Mouse (Mus musculus) adrenal gland, adult 2 months (tissue): ENCODE data around the gene Nadk. TPM values are rescaled to one million over a fixed set of nuclear protein-coding genes. Genes with fewer than 3 reads are reported as not detected.
"Not testable (repeated sequence)": the region's sequence is repeated elsewhere in the genome, so short reads cannot be mapped to it uniquely, and the experiment has no call there.

Experiments used
- DNase-seq: peaks from one replicate; pipeline ENCODE4 v3.0.0; 2021
- polyA plus RNA-seq: library from polyadenylated mRNA; depleted of rRNA; stranded (reverse); fragments of >200 nt; gene quantifications from 2 replicates; pipeline ENCODE4 v1.2.3, GENCODE M21; 2012
- total RNA-seq, 2 experiments: library from RNA; stranded (reverse); gene quantifications; 2 replicates each; pipeline ENCODE4 v1.2.3; 2021

Nadk gene
- total and polyA plus RNA-seq, 3 experiments, result 184 to 390 (median 322) TPM

DNA sequence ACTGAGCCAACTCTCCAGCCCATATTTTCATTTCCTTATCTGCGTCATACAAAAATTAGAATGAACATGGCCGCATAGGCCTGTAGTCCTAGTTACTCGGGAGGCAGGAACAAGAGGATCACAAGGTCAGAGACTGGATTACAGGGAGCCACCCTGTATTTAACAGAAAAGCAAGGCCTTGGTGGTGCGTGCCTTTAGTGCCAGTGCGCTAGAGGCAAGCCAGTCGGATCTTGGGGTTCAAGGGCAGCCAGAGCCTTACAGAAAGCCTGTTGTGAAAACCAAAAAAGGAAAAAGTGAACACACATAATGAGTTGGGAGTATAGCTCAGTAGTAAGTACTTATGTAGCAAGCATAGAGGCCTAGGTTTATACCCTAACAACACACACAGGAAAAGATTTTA is 7.6 kb downstream of the Nadk start:
- peak; percentile 67 for DNase-seq

DNA sequence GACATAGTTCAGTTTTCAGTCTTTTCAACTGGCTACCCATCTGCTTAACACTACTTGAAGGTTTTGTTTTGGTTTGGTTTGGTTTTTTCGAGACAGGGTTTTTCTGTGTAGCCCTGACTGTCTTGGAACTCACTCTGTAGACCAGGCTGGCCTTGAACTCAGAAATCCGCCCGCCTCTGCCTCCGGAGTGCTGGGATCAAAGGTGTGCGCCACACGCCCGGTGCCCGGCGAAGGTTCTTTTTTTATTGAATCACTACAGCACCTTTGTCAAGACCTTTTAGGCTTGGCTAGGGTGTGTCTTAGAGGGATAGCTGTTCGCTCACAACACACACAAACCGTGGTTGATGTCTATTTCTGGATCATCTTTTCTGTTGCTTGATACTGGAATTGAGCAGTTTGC is 8.1 kb downstream of the Nadk start:
- not testable (repeated sequence) for DNase-seq

DNA sequence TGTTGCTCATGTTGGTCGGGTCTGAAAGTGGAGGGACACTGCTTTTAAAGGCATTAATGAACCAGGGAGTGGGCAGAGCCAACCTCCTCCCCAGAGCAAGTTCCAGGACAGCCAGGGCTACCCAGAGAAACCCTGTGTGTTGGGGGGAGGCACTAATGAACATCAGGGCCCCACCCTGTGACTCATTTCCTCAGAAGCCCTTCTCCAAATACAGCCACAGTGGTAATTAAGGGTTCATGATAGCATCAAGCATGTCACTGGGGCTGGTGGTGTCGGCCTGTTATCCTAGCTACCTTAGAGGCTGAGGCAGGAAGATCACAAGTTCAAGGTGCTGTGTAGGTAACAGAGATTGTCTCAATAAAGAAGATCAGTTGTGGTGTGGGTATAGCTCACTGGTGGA is 9.3 kb downstream of the Nadk start:
- DNase-seq, result no peak

DNA sequence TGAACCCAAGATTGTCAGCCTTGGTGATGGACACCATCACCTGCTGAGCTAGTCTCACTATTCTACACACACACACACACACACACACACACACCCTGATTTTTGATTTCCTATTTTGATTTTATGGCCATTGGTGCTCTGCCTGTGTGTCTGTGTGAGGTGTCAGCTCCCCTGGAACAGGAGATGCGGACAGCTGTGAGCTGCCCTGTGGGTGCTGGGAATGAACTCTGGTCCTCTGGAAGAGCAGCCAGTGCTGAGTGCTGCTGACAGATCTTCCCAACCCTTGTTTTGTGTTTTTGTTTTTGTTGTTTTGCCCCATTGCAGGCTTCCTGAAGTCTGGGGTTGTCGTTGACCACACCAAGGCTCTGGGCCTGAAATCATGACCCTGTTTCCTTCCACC is 11.0 kb downstream of the Nadk start:
- DNase-seq, result no peak

- peak; percentile 62 for DNase-seq
These were observed 11.7 kb downstream of the Nadk start for GRCm38 (mm10) chr4:155573876-155574275.

DNA sequence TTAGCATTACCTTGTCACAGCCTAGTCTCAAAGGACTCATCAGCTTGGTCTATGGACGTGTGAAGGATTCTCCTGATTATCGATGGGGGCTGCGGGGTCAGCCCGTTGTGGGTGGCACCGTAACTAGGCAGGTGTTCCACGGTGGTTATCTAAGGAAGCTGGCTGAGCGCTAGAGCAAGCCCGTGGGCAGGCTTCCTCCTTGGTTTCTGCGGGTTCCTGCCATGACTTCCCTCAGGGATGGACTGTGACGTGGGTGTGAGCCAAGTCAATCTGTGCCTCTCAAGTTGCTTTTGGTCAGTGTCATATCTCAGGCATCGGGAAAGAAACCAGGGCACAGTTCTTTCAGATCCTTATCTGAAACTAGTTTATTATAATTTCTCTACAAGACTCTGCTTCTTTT is 12.8 kb downstream of the Nadk start:
- DNase-seq, result no peak

DNA sequence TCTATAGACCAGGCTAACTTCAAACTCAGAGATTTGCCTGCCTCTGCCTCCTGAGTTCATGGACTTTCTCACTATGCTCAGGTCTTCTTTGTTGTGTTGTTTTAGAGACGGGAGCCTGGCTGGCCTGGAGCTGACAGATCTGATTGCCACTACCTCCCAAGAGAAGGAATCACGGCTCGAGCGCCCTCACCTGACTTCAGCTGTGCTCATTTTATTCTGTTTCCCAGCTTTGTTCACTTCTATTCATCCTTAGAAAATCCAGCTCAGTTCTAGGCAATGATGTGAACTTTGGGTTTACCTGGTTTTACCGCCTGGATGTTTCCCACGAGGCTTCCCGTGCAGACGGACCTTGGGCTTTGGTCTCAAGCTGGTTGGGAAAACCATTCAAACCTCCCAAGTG is 13.3 kb downstream of the Nadk start:
- DNase-seq, result no peak

- peak; percentile 86 for DNase-seq
These were observed 15.0 kb downstream of the Nadk start for GRCm38 (mm10) chr4:155577132-155577531.

- DNase-seq, result peak; percentile 30
These were observed 15.6 kb downstream of the Nadk start for GRCm38 (mm10) chr4:155577741-155578140.

DNA sequence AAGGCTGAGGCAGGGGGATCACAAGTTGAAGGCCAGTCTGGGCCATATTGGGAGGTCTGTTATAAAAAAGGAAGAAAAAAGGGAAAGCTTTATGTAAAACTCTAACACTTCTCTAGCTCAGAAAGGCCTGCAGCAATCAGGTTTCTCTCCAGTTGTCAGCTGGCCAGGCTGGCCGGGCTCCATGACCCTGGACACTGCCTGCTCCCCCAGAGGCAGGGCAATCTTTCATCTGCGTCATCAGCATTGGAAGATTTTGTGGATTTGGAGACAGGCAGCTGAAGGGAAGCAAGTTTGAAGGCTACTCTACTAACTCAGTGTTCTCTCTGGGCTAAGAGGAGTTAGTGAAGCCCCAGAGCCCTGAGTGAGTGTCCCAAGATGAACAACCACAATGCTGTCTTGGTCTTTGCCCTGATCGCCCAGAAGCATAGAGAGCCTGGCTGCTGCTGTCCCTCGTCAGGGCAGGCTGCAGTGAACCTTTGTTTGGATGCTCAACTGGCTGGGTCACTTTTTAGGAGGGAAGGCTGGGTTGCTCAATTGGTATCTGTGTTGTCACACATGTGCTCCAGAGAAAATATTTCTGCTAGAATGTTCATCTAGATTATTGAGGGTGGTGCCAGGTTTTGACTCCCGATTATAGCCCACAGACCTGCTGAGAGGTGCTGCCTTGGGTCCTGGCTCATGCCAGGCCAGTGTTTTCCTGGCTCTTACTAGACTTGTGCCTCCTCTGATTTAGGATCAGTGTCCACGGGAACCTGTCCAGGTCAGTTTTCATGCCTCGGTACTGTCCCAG is 16.4 kb downstream of the Nadk start:
- DNase-seq, result peak; percentile 96

DNA sequence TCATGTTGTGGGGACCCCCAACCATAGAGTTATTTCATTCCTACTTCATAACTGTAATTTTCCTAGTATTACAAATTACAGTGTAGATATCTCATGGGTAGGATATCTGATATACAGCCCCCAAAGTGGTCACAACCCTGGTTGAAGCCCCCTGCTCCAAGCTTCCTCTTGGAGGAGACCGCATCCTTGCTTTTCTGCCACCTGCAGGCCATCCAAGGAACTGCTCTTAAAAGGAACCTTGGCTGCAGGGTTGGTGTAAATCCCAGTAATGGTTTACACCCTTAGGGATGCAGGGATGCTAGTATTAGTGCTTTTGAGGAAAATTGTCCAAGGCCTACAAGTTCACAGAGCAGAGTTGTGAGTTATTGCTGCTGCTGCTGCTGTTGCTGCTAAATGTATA is 18.2 kb downstream of the Nadk start:
- DNase-seq, result no peak

- DNase-seq, result peak; percentile 89
These were observed 20.2 kb downstream of the Nadk start for GRCm38 (mm10) chr4:155582279-155582905.

GRCm38 (mm10) chr4:155589356-155589755 is 27.2 kb downstream of the Nadk start:
- no peak for DNase-seq

DNA sequence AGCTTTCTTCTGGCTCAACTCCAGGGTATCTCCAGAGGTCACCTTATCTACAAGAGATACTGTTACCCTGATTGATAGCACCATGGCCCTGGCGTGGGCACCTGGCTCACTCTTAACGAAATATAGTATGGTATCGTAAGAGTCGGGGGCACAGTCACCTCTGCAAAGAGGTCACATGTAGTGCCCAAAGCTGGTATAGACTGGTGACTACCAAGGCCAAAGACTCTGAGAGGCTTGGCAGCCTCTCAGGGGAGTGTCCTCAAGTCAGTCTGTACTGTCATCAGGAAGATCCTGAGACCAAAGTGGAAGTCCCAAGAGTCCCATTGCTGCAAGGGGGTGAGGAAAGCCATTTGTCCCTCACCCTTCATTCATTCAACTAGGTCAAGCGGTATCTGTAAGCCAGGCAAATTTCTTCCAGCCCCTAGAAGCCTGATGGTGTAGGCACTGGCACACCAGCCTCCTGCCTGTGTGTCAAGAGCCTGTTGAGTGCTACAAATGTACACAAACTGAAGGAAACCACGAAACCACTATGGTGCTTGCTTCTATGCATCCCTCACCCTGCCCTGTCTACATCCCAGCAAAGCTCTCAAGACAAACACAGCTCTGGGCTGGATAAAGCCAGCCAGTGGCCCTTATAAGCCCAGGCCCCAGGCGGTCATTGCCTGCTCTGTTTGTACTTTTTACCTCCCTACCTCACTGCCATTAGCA is 29.0 kb downstream of the Nadk start:
- peak; percentile 64 for DNase-seq

- DNase-seq, result no peak
These were observed 31.6 kb downstream of the Nadk start for GRCm38 (mm10) chr4:155593780-155594179.

- no peak for DNase-seq
These were observed 33.6 kb downstream of the Nadk start for GRCm38 (mm10) chr4:155595777-155596176.

- DNase-seq, result no peak
These were observed 34.4 kb downstream of the Nadk start for GRCm38 (mm10) chr4:155596606-155597005.

GRCm38 (mm10) chr4:155598536-155598935 is 36.4 kb downstream of the Nadk start:
- DNase-seq, result no peak

DNA sequence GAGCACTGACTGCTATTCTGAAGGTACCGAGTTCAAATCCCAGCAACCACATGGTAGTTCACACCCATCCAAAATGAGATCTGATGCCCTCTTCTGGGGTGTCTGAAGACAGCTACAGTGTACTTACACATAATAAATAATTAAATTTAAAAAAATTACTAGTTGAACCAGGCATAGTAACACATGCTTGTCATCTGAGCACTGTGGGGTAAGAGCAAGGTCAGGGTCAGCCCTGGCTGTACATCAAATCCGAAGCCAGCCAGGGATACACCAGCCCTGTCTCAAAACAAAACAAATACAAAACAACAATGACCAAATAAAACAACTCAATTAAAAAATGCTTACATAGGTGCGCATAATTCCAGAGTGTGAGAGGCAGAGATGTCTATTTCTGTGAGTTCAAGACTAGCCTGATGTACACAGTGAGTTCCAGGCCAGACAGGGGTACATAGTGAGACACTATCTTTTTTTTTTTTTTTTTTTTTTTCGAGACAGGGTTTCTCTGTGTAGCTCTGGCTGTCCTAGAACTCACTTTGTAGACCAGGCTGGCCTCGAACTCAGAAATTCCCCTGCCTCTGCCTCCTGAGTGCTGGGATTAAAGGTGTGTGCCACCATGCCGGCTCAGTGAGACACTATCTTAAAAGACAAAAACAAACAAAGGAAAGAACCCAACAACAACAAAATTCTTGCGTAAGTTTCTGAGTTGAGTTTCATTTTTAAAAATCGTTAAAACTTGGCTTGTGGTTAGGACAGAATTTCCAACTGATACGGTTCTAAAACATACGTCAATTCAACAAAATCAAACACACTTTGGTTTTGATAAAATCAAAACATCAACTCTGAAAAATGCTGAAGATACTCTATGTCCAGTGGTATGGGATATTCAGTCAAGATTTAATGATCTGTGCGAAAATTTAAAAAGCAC is 38.0 kb downstream of the Nadk start:
- DNase-seq, result peak; percentile 76

DNA sequence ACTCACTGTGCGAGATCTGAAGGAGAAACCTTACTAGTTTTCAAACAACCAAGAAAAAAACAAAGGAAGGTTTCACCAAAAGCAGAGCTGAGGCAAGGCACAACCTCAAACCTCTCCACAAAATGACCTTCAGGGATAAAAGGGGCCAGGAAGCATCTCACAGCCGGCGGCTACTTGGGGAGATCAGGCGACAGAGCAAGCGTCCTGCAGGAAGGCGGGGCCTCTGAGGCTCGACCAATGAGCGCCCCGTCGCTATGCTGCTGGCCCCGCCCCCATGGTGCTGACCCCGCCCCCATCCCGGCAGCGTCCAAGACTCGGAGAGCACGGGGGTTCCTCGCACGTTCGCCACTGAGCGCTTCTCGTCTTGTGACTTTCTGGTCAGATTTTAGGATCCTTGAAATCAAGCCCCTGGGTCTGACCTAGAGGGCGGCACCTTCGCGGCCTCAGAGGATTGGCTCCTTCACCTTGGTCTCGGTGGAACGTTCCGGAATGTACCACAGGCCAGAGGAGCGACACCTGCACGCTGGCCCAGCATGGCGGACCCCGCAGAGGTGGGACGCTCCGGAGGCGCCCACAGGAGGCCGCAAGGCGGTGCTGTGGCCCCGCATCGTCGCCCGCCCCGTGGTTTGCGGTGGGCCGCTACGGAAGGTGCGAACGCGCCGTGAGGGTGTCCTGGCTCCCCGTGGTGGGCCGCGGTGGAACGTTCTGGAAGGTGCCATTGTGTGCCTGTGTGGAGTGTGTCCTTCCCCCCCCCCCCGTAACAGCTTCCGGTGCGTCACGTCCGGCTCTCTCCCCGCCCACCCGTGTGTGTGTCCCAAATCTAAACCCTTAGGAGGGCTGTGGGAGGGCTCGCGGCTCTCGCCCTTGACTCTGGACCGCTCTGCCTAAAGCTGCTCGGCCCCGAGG is 39.2 kb downstream of the Nadk start, which contains the start of gene Slc35e2:
Slc35e2 (plus strand) TSS at position 326 of the 906 bp plus-strand sequence.
- peak; percentile 95 for DNase-seq

DNA sequence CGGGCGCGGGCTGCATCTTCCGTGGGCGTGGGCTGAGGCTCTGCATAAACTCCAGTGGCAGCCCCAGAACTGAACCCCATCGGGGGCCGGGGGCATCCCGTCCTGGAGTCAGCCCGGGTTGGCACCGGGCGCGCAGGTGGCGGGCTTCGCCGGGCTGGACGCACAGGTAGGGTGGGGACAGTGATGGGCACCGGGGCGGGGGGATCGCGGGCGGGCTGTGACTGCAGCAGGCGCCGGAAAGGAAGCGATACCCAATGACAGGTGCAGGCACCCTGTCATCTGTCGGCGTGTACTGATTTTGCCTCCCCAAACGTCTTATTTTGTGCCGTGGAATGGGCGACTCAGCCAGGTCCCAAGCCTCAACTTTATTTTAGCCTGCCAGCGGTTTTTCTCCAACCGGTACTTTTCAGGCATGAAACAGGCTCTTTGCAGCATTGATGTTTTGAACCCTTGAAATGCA is 39.8 kb downstream of the Nadk start:
- DNase-seq, result no peak
